Mouse (Mus musculus): ENCODE measurements at regions not wholly inside any gene's neighbourhood (a gene's known extent, or its start where the extent isn't known, plus 50 kb on each side); places are given as distances from the start of the nearest gene placed in this dataset.

GRCm38 (mm10) chr16:62681880-62682279 is 104.7 kb downstream of the Nsun3 start:
- in situ Hi-C loops (cut with MboI, MseI), result loop anchor here (25.0 kb wide), 1 partner anchor 405 kb away; no protein-coding TSS in a partner anchor

GRCm38 (mm10) chr16:62676815-62677214 is 109.8 kb downstream of the Nsun3 start:
- in situ Hi-C loops (cut with MboI, MseI), result loop anchor here (25.0 kb wide), 1 partner anchor 410 kb away; no protein-coding TSS in a partner anchor

- in situ Hi-C loops (cut with MboI, MseI), result no loop called here
These were observed 129.2 kb downstream of the Nsun3 start for GRCm38 (mm10) chr16:62657383-62657782.

GRCm38 (mm10) chr16:62654436-62654835 is 132.2 kb downstream of the Nsun3 start:
- in situ Hi-C loops (cut with MboI, MseI), result no loop called here

GRCm38 (mm10) chr16:62653817-62654216 is 132.8 kb downstream of the Nsun3 start:
- in situ Hi-C loops (cut with MboI, MseI), result no loop called here

GRCm38 (mm10) chr16:62652769-62653465 is 133.7 kb downstream of the Nsun3 start:
- in situ Hi-C loops (cut with MboI, MseI), result no loop called here

GRCm38 (mm10) chr16:62650856-62651255 is 135.8 kb downstream of the Nsun3 start:
- in situ Hi-C loops (cut with MboI, MseI), result no loop called here

GRCm38 (mm10) chr16:62648326-62648725 is 138.3 kb downstream of the Nsun3 start:
- in situ Hi-C loops (cut with MboI, MseI), result no loop called here

- in situ Hi-C loops (cut with MboI, MseI), result no loop called here
These were observed 140.5 kb downstream of the Nsun3 start for GRCm38 (mm10) chr16:62646113-62646512.

GRCm38 (mm10) chr16:62642859-62643403 is 143.7 kb downstream of the Nsun3 start:
- in situ Hi-C loops (cut with MboI, MseI), result no loop called here

- in situ Hi-C loops (cut with MboI, MseI), result no loop called here
These were observed 162.7 kb downstream of the Nsun3 start for GRCm38 (mm10) chr16:62623938-62624337.

- in situ Hi-C loops (cut with MboI, MseI), result no loop called here
These were observed 175.7 kb downstream of the Nsun3 start for GRCm38 (mm10) chr16:62610873-62611272.

- in situ Hi-C loops (cut with MboI, MseI), result no loop called here
These were observed 178.0 kb downstream of the Nsun3 start for GRCm38 (mm10) chr16:62608617-62609016.

GRCm38 (mm10) chr16:62605920-62606319 is 180.7 kb downstream of the Nsun3 start:
- in situ Hi-C loops (cut with MboI, MseI), result no loop called here

- in situ Hi-C loops (cut with MboI, MseI), result no loop called here
These were observed 224.6 kb downstream of the Nsun3 start for GRCm38 (mm10) chr16:62562051-62562450.

GRCm38 (mm10) chr16:62543156-62543555 is 243.5 kb downstream of the Nsun3 start:
- in situ Hi-C loops (cut with MboI, MseI), result no loop called here

GRCm38 (mm10) chr16:62537730-62538479 is 248.7 kb downstream of the Nsun3 start:
- in situ Hi-C loops (cut with MboI, MseI), result no loop called here

GRCm38 (mm10) chr16:62509321-62509720 is 277.3 kb downstream of the Nsun3 start:
- in situ Hi-C loops (cut with MboI, MseI), result no loop called here

- in situ Hi-C loops (cut with MboI, MseI), result no loop called here
These were observed 279.7 kb downstream of the Nsun3 start for GRCm38 (mm10) chr16:62506725-62507482.

- in situ Hi-C loops (cut with MboI, MseI), result no loop called here
These were observed 285.7 kb downstream of the Nsun3 start for GRCm38 (mm10) chr16:62500870-62501269.

- in situ Hi-C loops (cut with MboI, MseI), result no loop called here
These were observed 286.3 kb downstream of the Nsun3 start for GRCm38 (mm10) chr16:62500334-62500733.

GRCm38 (mm10) chr16:62498761-62499160 is 287.9 kb downstream of the Nsun3 start:
- in situ Hi-C loops (cut with MboI, MseI), result no loop called here
